Mouse (Mus musculus) frontal cortex, postnatal 14 days (tissue): ENCODE results near the gene Rnf13.

ENCODE experiments used
- DNase-seq, 2 experiments: peaks; one replicate each; pipeline ENCODE4 v3.0.0; 2022; ENCODE audit warnings: low spot score in 2 of 2

The Rnf13 gene

GRCm38 (mm10) chr3:57845786-57846661 lies 110.2 kb downstream of the Rnf13 start:
- DNase-seq, result peak in 1 of 2 experiments; percentile 38

DNA sequence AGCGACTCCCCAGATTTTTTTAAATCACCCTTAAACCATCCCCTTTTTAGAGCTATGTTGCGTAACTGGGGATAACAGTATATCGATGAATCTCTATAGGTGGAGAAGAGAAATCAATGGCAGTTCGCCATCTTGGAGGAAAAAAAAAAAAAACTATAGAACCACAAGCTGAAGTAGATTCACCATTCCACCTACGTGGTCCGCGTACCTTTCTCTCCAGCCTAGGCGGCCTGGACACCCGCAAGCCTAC lies 110.7 kb downstream of the Rnf13 start:
- no peak for DNase-seq

GRCm38 (mm10) chr3:57846912-57847759 lies 111.3 kb downstream of the Rnf13 start:
- DNase-seq, result peak; percentile 45 to 53

DNA sequence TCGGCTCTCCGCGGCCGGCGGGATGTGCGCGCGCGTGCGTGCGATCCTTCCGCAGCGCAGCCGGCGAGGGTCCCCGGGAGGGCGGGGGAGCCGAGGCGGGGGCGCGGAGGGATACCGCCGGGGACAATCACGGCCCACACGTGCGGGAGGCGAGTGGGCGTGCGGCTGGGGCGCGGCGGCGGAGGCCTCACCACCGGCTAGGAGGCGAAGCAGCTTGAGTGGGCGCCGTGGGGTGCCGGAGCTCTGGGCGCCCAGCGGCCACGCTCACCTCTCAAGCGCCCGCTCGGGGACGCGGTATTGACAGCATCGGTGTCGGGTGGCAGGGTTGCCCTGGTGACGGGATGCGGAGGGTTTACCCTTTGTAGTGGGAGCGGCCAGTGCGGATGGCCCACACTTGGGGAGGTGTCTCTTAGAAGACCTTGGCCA lies 111.9 kb downstream of the Rnf13 start, which contains the start of gene Pfn2:
Gene Pfn2 (minus strand): TSS at position 320 of the 426 bp plus-strand sequence.
- peak; percentile 70 to 78 for DNase-seq

GRCm38 (mm10) chr3:57882945-57883344 lies 147.1 kb downstream of the Rnf13 start:
- DNase-seq, result peak in 1 of 2 experiments; percentile 7
